Mouse (Mus musculus): ENCODE results near the gene Creb3l4.

DNA sequence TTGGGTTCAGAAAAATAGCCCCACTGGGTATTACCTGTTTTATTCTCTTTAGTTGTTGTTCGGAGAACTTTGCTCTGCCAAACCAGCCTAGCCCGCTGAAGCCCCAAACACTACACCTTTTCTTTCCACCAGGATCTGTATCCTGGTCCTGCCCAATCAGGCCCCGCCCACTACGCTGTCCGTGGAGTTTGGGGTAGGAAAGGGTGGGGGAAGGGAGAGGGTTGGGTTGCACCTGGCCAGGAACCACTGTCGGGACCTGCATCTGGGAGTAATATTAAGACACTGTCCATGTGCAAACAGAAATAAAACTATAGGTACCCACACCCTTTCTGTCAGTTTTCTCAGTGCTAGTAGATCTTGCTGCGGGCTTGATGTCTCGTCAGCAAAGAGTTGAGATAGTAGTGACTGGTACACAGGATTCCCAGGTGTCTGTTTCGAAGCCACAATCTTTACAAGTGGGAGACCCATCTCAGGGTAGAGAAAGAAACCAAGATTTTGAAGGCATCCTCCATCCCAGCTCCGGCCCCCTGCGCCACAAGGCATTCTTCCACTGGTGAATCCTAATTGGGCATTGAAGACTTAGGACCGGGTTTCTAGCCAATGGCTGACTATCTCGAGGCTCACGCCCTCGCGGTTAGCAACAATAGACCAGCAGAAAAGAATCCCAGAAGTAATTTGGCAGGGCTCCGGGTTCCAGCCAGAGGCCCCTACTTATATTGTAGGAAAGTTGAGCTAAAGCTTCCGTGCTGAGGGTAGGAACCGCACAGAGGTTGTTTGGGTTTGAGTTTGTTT is at the start of gene Creb3l4:
- no peak for TF ChIP-seq CTCF (IDR thresholded peaks at IDR 0.05; ENCODE audit: borderline replicate concordance, control insufficient read depth, extremely low read depth, insufficient read depth, low read length, poor library complexity)
- TF ChIP-seq POLR2A (IDR thresholded peaks at IDR 0.05; ENCODE audit: control insufficient read depth, extremely low read depth, insufficient read depth, low read length, poor library complexity) = no peak

Data from thymus, adult 2 months (tissue).